Mouse (Mus musculus): ENCODE data around the gene Bsn.

Bsn gene

GRCm38 (mm10) chr9:108189787-108190679 is at the start of gene Bsn:
TSS of gene Bsn (minus strand) at chr9:108190384.
- peak; percentile 98 to 99 for DNase-seq

GRCm38 (mm10) chr9:108239951-108240350 is 49.8 kb upstream of the Bsn start:
- no peak for DNase-seq

GRCm38 (mm10) chr9:108238831-108239230 is 48.6 kb upstream of the Bsn start:
- no peak for DNase-seq

- DNase-seq: no peak
These were observed 48.2 kb upstream of the Bsn start for GRCm38 (mm10) chr9:108238402-108238801.

- DNase-seq: no peak
These were observed 44.5 kb upstream of the Bsn start for GRCm38 (mm10) chr9:108234682-108235081.

- no peak for DNase-seq
These were observed 42.7 kb upstream of the Bsn start for GRCm38 (mm10) chr9:108232908-108233307.

GRCm38 (mm10) chr9:108227911-108228649 is 37.9 kb upstream of the Bsn start:
- no peak for DNase-seq

- DNase-seq: no peak
These were observed 35.0 kb upstream of the Bsn start for GRCm38 (mm10) chr9:108225166-108225565.

GRCm38 (mm10) chr9:108223633-108224032 is 33.4 kb upstream of the Bsn start:
- DNase-seq: no peak

GRCm38 (mm10) chr9:108221566-108221965 is 31.4 kb upstream of the Bsn start:
- no peak for DNase-seq

- no peak for DNase-seq
These were observed 30.2 kb upstream of the Bsn start for GRCm38 (mm10) chr9:108220380-108220774.

GRCm38 (mm10) chr9:108219766-108220379 is 29.7 kb upstream of the Bsn start:
- DNase-seq: no peak

- no peak for DNase-seq
These were observed 27.9 kb upstream of the Bsn start for GRCm38 (mm10) chr9:108217936-108218543.

- no peak for DNase-seq
These were observed 27.2 kb upstream of the Bsn start for GRCm38 (mm10) chr9:108217406-108217805.

- peak in 1 of 2 experiments; percentile 46 for DNase-seq
These were observed 22.9 kb upstream of the Bsn start for GRCm38 (mm10) chr9:108213105-108213504.

- DNase-seq: no peak
These were observed 22.2 kb upstream of the Bsn start for GRCm38 (mm10) chr9:108212426-108212825.

GRCm38 (mm10) chr9:108205571-108205901 is 15.4 kb upstream of the Bsn start:
- DNase-seq: no peak

- peak in 1 of 2 experiments; percentile 47 for DNase-seq
These were observed 14.8 kb upstream of the Bsn start for GRCm38 (mm10) chr9:108204884-108205570.

- DNase-seq: peak; percentile 87 to 88
These were observed 12.8 kb upstream of the Bsn start for GRCm38 (mm10) chr9:108203015-108203414.

GRCm38 (mm10) chr9:108202169-108202568 is 12.0 kb upstream of the Bsn start:
- no peak for DNase-seq

- DNase-seq: peak; percentile 95
These were observed 11.0 kb upstream of the Bsn start for GRCm38 (mm10) chr9:108201160-108201559.

- DNase-seq: no peak
These were observed 8.4 kb upstream of the Bsn start for GRCm38 (mm10) chr9:108198621-108199020.
